Mouse (Mus musculus): ENCODE measurements at regions not wholly inside any gene's neighbourhood (a gene's known extent, or its start where the extent isn't known, plus 50 kb on each side); places are given as distances from the start of the nearest gene placed in this dataset.
A peak's percentile ranks its signal among the peaks of the same experiment; 100 is the strongest.

GRCm38 (mm10) chr13:101433162-101433561, 334.9 kb downstream of the Pik3r1 start:
- DNase-seq (ENCODE audit: low spot score in 2 of 2) = no peak

GRCm38 (mm10) chr13:101427426-101428221, 340.4 kb downstream of the Pik3r1 start:
- DNase-seq (ENCODE audit: low spot score in 2 of 2) = no peak

- DNase-seq (ENCODE audit: low spot score in 2 of 2) = no peak
These were observed 341.6 kb downstream of the Pik3r1 start for GRCm38 (mm10) chr13:101426461-101426860.

GRCm38 (mm10) chr13:101422082-101422481, 345.9 kb downstream of the Pik3r1 start:
- no peak for DNase-seq (ENCODE audit: low spot score in 2 of 2)

- DNase-seq (ENCODE audit: low spot score in 2 of 2) = no peak
These were observed 348.5 kb downstream of the Pik3r1 start for GRCm38 (mm10) chr13:101419457-101420025.

GRCm38 (mm10) chr13:101418272-101418671, 349.7 kb downstream of the Pik3r1 start:
- no peak for DNase-seq (ENCODE audit: low spot score in 2 of 2)

- no peak for DNase-seq (ENCODE audit: low spot score in 2 of 2)
These were observed 359.1 kb downstream of the Pik3r1 start for GRCm38 (mm10) chr13:101408885-101409284.

- no peak for DNase-seq (ENCODE audit: low spot score in 2 of 2)
These were observed 360.4 kb downstream of the Pik3r1 start for GRCm38 (mm10) chr13:101407633-101408032.

- DNase-seq (ENCODE audit: low spot score in 2 of 2) = no peak
These were observed 394.3 kb downstream of the Pik3r1 start for GRCm38 (mm10) chr13:101373581-101374189.

GRCm38 (mm10) chr13:101371906-101372305, 396.1 kb downstream of the Pik3r1 start:
- no peak for DNase-seq (ENCODE audit: low spot score in 2 of 2)

GRCm38 (mm10) chr13:101368170-101368569, 399.8 kb downstream of the Pik3r1 start:
- DNase-seq (ENCODE audit: low spot score in 2 of 2) = no peak

- no peak for DNase-seq (ENCODE audit: low spot score in 2 of 2)
These were observed 412.7 kb downstream of the Pik3r1 start for GRCm38 (mm10) chr13:101355363-101355762.

GRCm38 (mm10) chr13:101351123-101351522, 416.9 kb downstream of the Pik3r1 start:
- no peak for DNase-seq (ENCODE audit: low spot score in 2 of 2)

- DNase-seq (ENCODE audit: low spot score in 2 of 2) = no peak
These were observed 418.7 kb downstream of the Pik3r1 start for GRCm38 (mm10) chr13:101349354-101349753.

GRCm38 (mm10) chr13:101338280-101338872, 429.6 kb downstream of the Pik3r1 start:
- DNase-seq (ENCODE audit: low spot score in 2 of 2) = no peak

GRCm38 (mm10) chr13:101318621-101319020, 449.4 kb downstream of the Pik3r1 start:
- DNase-seq (ENCODE audit: low spot score in 2 of 2) = no peak

- DNase-seq (ENCODE audit: low spot score in 2 of 2) = no peak
These were observed 451.7 kb downstream of the Pik3r1 start for GRCm38 (mm10) chr13:101316336-101316735.

- DNase-seq (ENCODE audit: low spot score in 2 of 2) = no peak
These were observed 454.0 kb downstream of the Pik3r1 start for GRCm38 (mm10) chr13:101314040-101314439.

- peak; percentile 16 to 20 for DNase-seq (ENCODE audit: low spot score in 2 of 2)
These were observed 456.2 kb downstream of the Pik3r1 start for GRCm38 (mm10) chr13:101311634-101312314.

GRCm38 (mm10) chr13:101308724-101309123, 459.3 kb downstream of the Pik3r1 start:
- no peak for DNase-seq (ENCODE audit: low spot score in 2 of 2)

GRCm38 (mm10) chr13:101305695-101306413, 462.2 kb downstream of the Pik3r1 start:
- no peak for DNase-seq (ENCODE audit: low spot score in 2 of 2)
